Mouse (Mus musculus): ENCODE data around the gene Tmed2.

GRCm38 (mm10) chr5:124528791-124529190 is 11.7 kb upstream of the Tmed2 start:
- TF ChIP-seq CTCF (IDR thresholded peaks at IDR 0.05; ENCODE audit: low read depth) (no peak), EP300 (IDR thresholded peaks at IDR 0.05; ENCODE audit: low read depth) (no peak)

Measured in heart, postnatal 0 days (tissue).